Mouse (Mus musculus) right cerebral cortex, postnatal 14 days (tissue): Measurements from ENCODE around the gene Hist1h1d.
"Not testable (repeated sequence)": the region's sequence is repeated elsewhere in the genome, so short reads cannot be mapped to it uniquely, and the experiment has no call there.

Experiments used
- DNase-seq: peaks from one replicate; pipeline ENCODE4 v3.0.0; 2022

Hist1h1d gene

GRCm38 (mm10) chr13:23530181-23530900 is 22.7 kb upstream of the Hist1h1d start:
- peak; percentile 21 for DNase-seq

GRCm38 (mm10) chr13:23530901-23531875 is 21.9 kb upstream of the Hist1h1d start, which contains the start of gene Hist1h4h:
TSS of gene Hist1h4h (plus strand) at chr13:23531050.
- peak; percentile 89 for DNase-seq

GRCm38 (mm10) chr13:23532262-23533075 is 20.6 kb upstream of the Hist1h1d start:
- no peak for DNase-seq

GRCm38 (mm10) chr13:23533560-23534367 is 19.3 kb upstream of the Hist1h1d start, which contains the start of gene Hist1h2af:
TSS of gene Hist1h2af (plus strand) at chr13:23533906.
- DNase-seq, result peak; percentile 57

- DNase-seq, result no peak
Observed at GRCm38 (mm10) chr13:23534368-23535131, 18.5 kb upstream of the Hist1h1d start.

- peak; percentile 91 for DNase-seq
Observed at GRCm38 (mm10) chr13:23535137-23536075, 17.7 kb upstream of the Hist1h1d start, which contains the start of gene Hist1h3g. TSS of gene Hist1h3g (plus strand) at chr13:23535422.

GRCm38 (mm10) chr13:23536076-23536822 is 16.8 kb upstream of the Hist1h1d start:
- DNase-seq, result no peak

- no peak for DNase-seq
Observed at GRCm38 (mm10) chr13:23537006-23537710, 15.9 kb upstream of the Hist1h1d start.

GRCm38 (mm10) chr13:23538249-23538648 is 14.8 kb upstream of the Hist1h1d start:
- no peak for DNase-seq

GRCm38 (mm10) chr13:23539821-23540220 is 13.2 kb upstream of the Hist1h1d start:
- DNase-seq, result not testable (repeated sequence)

- DNase-seq, result no peak
Observed at GRCm38 (mm10) chr13:23541497-23541896, 11.6 kb upstream of the Hist1h1d start.

- not testable (repeated sequence) for DNase-seq
Observed at GRCm38 (mm10) chr13:23542225-23542980, 10.7 kb upstream of the Hist1h1d start.

GRCm38 (mm10) chr13:23542999-23543607 is 10.0 kb upstream of the Hist1h1d start, which contains the start of gene Hist1h2bh:
TSS of gene Hist1h2bh (minus strand) at chr13:23543392.
- not testable (repeated sequence) for DNase-seq

- DNase-seq, result peak; percentile 25
Observed at GRCm38 (mm10) chr13:23543965-23544786, 8.9 kb upstream of the Hist1h1d start, which contains the start of gene Hist1h3f. TSS of gene Hist1h3f (plus strand) at chr13:23544052.

GRCm38 (mm10) chr13:23544787-23545120 is 8.3 kb upstream of the Hist1h1d start:
- not testable (repeated sequence) for DNase-seq

GRCm38 (mm10) chr13:23546694-23547093 is 6.4 kb upstream of the Hist1h1d start:
- no peak for DNase-seq
